Mouse (Mus musculus): ENCODE data around the gene Tceal5.
"Not testable (repeated sequence)": the region's sequence is repeated elsewhere in the genome, so short reads cannot be mapped to it uniquely, and the experiment has no call there.

Tceal5 gene

GRCm38 (mm10) chrX:136203664-136204066 lies at the start of gene Tceal5:
TSS of gene Tceal5 (minus strand) at chrX:136203876.
- DNase-seq (ENCODE audit: low spot score) = peak; percentile 80

- peak; percentile 53 for DNase-seq (ENCODE audit: low spot score)
Measured at GRCm38 (mm10) chrX:136252023-136252729, 48.5 kb upstream of the Tceal5 start.

GRCm38 (mm10) chrX:136249671-136250070 lies 46.0 kb upstream of the Tceal5 start:
- no peak for DNase-seq (ENCODE audit: low spot score)

- DNase-seq (ENCODE audit: low spot score) = no peak
Measured at GRCm38 (mm10) chrX:136248811-136249210, 45.1 kb upstream of the Tceal5 start.

- peak; percentile 84 for DNase-seq (ENCODE audit: low spot score)
Measured at GRCm38 (mm10) chrX:136245521-136246071, 41.9 kb upstream of the Tceal5 start.

- peak; percentile 86 for DNase-seq (ENCODE audit: low spot score)
Measured at GRCm38 (mm10) chrX:136244574-136245229, 41.0 kb upstream of the Tceal5 start, which contains the start of gene Tceal9. TSS of gene Tceal9 (plus strand) at chrX:136245079.

- DNase-seq (ENCODE audit: low spot score) = no peak
Measured at GRCm38 (mm10) chrX:136243181-136243580, 39.5 kb upstream of the Tceal5 start.

- DNase-seq (ENCODE audit: low spot score) = no peak
Measured at GRCm38 (mm10) chrX:136238118-136238517, 34.4 kb upstream of the Tceal5 start.

- DNase-seq (ENCODE audit: low spot score) = no peak
Measured at GRCm38 (mm10) chrX:136227768-136228167, 24.1 kb upstream of the Tceal5 start.

GRCm38 (mm10) chrX:136223714-136224113 lies 20.0 kb upstream of the Tceal5 start:
- no peak for DNase-seq (ENCODE audit: low spot score)

- DNase-seq (ENCODE audit: low spot score) = no peak
Measured at GRCm38 (mm10) chrX:136216303-136216702, 12.6 kb upstream of the Tceal5 start.

- not testable (repeated sequence) for DNase-seq (ENCODE audit: low spot score)
Measured at GRCm38 (mm10) chrX:136214729-136215677, 11.3 kb upstream of the Tceal5 start, which contains the start of the genes Tceal7 and Bex1. TSS of gene Tceal7 (plus strand) at chrX:136214779. TSS of gene Bex1 (minus strand) at chrX:136215513.

GRCm38 (mm10) chrX:136213396-136213795 lies 9.7 kb upstream of the Tceal5 start:
- no peak for DNase-seq (ENCODE audit: low spot score)

- DNase-seq (ENCODE audit: low spot score) = no peak
Measured at GRCm38 (mm10) chrX:136204406-136204805, 730 bp upstream of the Tceal5 start.

- DNase-seq (ENCODE audit: low spot score) = no peak
Measured at GRCm38 (mm10) chrX:136203257-136203656, 419 bp downstream of the Tceal5 start.

- no peak for DNase-seq (ENCODE audit: low spot score)
Measured at GRCm38 (mm10) chrX:136196873-136197272, 6.8 kb downstream of the Tceal5 start.

- no peak for DNase-seq (ENCODE audit: low spot score)
Measured at GRCm38 (mm10) chrX:136195193-136195944, 8.3 kb downstream of the Tceal5 start.

GRCm38 (mm10) chrX:136183107-136183506 lies 20.6 kb downstream of the Tceal5 start:
- no peak for DNase-seq (ENCODE audit: low spot score)

- DNase-seq (ENCODE audit: low spot score) = no peak
Measured at GRCm38 (mm10) chrX:136180897-136181553, 22.7 kb downstream of the Tceal5 start.

GRCm38 (mm10) chrX:136172786-136173185 lies 30.9 kb downstream of the Tceal5 start:
- DNase-seq (ENCODE audit: low spot score) = no peak

All from yolk sac, embryonic 10.5 days (tissue).